Mouse (Mus musculus): ENCODE data around the gene E2f3. TPM values are rescaled to one million over a fixed set of nuclear protein-coding genes. Genes with fewer than 3 reads are reported as not detected.
A peak's percentile ranks its signal among the peaks of the same experiment; 100 is the strongest.

Gene E2f3
- total and polyA plus RNA-seq, 2 experiments, result 1.7 to 1.9 TPM

DNA sequence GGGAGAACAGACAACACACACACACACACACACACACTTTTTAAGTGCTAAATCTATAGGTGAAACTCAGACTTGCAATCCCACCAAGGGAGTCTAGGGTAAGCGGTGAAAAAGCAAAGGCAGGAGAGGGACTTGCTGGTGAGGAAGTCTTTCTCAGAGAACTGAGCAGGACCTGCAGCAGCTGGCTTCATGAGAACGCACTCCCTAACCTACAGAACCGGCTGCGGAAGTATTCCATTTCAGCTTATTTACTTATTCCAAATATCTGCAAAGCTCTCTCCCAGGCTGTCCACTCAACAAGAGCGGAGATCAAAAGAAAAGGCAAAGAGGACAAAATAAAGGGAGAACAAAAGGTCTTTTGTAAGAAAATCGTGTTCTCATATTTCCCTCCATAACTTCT lies 121.5 kb downstream of the E2f3 start:
- TF ChIP-seq POLR2A (IDR thresholded peaks at IDR 0.05; ENCODE audit: extremely low read depth, insufficient read depth, low read length) (no peak), CTCF (IDR thresholded peaks at IDR 0.05; ENCODE audit: low read depth, low read length) (no peak)
- Histone ChIP-seq H3K4me1 (ENCODE audit: control insufficient read depth, insufficient read depth, low read length) (no peaks in the 10 kb centered on the region), H3K36me3 (ENCODE audit: control insufficient read depth, insufficient read depth, low read length) (no peaks in the 10 kb centered on the region), H3K9ac (ENCODE audit: low read depth, low read length) (no peak overlapping the region), H3K27me3 (ENCODE audit: control insufficient read depth, insufficient read depth, low read length) (no peaks in the 10 kb centered on the region), H3K27ac (replicated peaks; ENCODE audit: insufficient read depth, low read depth, low read length) (no peak overlapping the region), H3K79me2 (ENCODE audit: control insufficient read depth, insufficient read depth, low read length) (no peaks in the 10 kb centered on the region), H3K4me3 (ENCODE audit: insufficient read depth, low read depth, low read length) (no peak overlapping the region)
- no peak for DNase-seq (ENCODE audit: extremely low read depth, low read depth, low spot score)
- 66% methylated on average over 6 of the region's 6 CpGs for WGBS

DNA sequence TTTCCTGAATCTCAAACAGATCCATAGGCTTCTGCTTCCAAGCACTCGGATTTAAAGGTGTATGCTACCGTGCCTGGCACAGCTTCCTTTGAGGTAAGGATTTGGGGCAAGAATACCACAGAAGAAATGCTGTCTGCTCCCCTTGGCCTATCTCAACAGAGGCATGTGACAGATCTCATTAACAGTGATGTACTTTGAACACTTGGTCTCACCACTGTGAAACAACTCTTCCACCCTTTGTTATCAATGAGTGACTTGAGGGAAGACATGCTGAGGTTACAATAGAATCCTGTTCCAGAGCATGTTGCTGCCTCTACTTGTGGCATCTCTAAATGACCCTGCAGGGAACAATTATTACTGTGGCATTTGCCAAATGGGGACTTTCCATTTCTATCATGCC lies 125.8 kb downstream of the E2f3 start:
- Histone ChIP-seq H3K4me1 (ENCODE audit: control insufficient read depth, insufficient read depth, low read length) (no peaks in the 10 kb centered on the region; the same call in 1 of the 2 replicates), H3K9ac (ENCODE audit: low read depth, low read length) (no peak overlapping the region), H3K27me3 (ENCODE audit: control insufficient read depth, insufficient read depth, low read length) (no peaks in the 10 kb centered on the region), H3K36me3 (ENCODE audit: control insufficient read depth, insufficient read depth, low read length) (no peaks in the 10 kb centered on the region), H3K27ac (replicated peaks; ENCODE audit: insufficient read depth, low read depth, low read length) (no peak overlapping the region), H3K4me3 (ENCODE audit: insufficient read depth, low read depth, low read length) (no peak overlapping the region), H3K79me2 (ENCODE audit: control insufficient read depth, insufficient read depth, low read length) (no peaks in the 10 kb centered on the region)
- TF ChIP-seq POLR2A (IDR thresholded peaks at IDR 0.05; ENCODE audit: extremely low read depth, insufficient read depth, low read length) (no peak), CTCF (IDR thresholded peaks at IDR 0.05; ENCODE audit: low read depth, low read length) (no peak)
- WGBS, result 61% methylated on average over 2 of the region's 2 CpGs
- DNase-seq (ENCODE audit: extremely low read depth, low read depth, low spot score), result no peak

DNA sequence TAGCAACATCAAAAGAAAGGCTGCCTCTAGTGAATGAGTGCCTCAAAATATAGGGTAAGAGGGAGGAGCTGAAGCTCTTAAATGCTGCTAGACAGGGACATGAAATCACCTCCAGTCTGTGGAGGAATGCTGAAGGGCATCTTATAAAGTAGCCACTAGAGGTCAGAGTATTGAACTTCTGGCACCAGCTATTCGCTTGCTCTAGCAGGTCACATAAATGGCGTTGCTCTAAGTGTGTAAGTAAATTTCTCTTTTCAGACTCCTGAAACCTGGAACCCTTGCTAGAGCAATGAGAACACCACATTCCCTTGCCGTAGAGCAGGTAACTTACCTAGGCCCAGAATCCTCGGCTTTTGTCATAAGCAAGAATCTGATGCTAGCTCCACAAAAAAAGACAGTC lies 128.4 kb downstream of the E2f3 start:
- H3K4me3 ChIP-seq (ENCODE audit: insufficient read depth, low read depth, low read length), result no peak overlapping the region
- H3K9ac ChIP-seq (ENCODE audit: low read depth, low read length), result no peak overlapping the region
- no peak overlapping the region for H3K27ac ChIP-seq (replicated peaks; ENCODE audit: insufficient read depth, low read depth, low read length)
- 15% methylated on average over 4 of the region's 4 CpGs for WGBS
- no peaks in the 10 kb centered on the region for H3K36me3 ChIP-seq (ENCODE audit: control insufficient read depth, insufficient read depth, low read length)
- DNase-seq (ENCODE audit: extremely low read depth, low read depth, low spot score), result peak; percentile 75
- no peak for TF ChIP-seq POLR2A (IDR thresholded peaks at IDR 0.05; ENCODE audit: extremely low read depth, insufficient read depth, low read length)
- TF ChIP-seq CTCF (IDR thresholded peaks at IDR 0.05; ENCODE audit: low read depth, low read length), result peak; percentile 37; the same call in 1 of the 2 replicates
- H3K4me1 ChIP-seq (ENCODE audit: control insufficient read depth, insufficient read depth, low read length), result no peaks in the 10 kb centered on the region; the same call in 1 of the 2 replicates
- H3K79me2 ChIP-seq (ENCODE audit: control insufficient read depth, insufficient read depth, low read length), result no peaks in the 10 kb centered on the region
- no peaks in the 10 kb centered on the region for H3K27me3 ChIP-seq (ENCODE audit: control insufficient read depth, insufficient read depth, low read length)

Other genes with a start within 250 kb of the E2f3 start
- 13.6 and 13.8 TPM in 2 replicates for gene Cdkal1, start 130.4 kb downstream of the E2f3 start, total RNA-seq (2014; rRNA removed)
- 1.3 and 1.7 TPM in 2 replicates for gene Cdkal1, start 130.4 kb downstream of the E2f3 start, polyA plus RNA-seq (2012; rRNA removed)
- gene Mboat1, start 150.4 kb upstream of the E2f3 start, total RNA-seq (2014; rRNA removed), result 0.13 and 0.55 TPM in 2 replicates
- 0.17 and 0.28 TPM in 2 replicates for gene Mboat1, start 150.4 kb upstream of the E2f3 start, polyA plus RNA-seq (2012; rRNA removed)